Mouse (Mus musculus): Measurements from ENCODE around the gene Kif21b. TPM values are rescaled to one million over a fixed set of nuclear protein-coding genes. Genes with fewer than 3 reads are reported as not detected.

Kif21b gene
- polyA plus RNA-seq, 1 experiment from 2014 or later = 0.74 TPM

GRCm38 (mm10) chr1:136102551-136102950 lies 28.6 kb upstream of the Kif21b start:
- Histone ChIP-seq H3K27ac (no peak overlapping the region), H3K9me3 (replicated peaks; ENCODE audit: low read length) (no peaks in the 10 kb centered on the region), H3K27me3 (ENCODE audit: insufficient read depth, low read length) (no peaks in the 10 kb centered on the region), H3K9ac (ENCODE audit: low read depth, low read length) (no peak overlapping the region), H3K36me3 (ENCODE audit: insufficient read depth, low read length) (no peaks in the 10 kb centered on the region), H3K4me1 (replicated peaks; ENCODE audit: insufficient read depth, low read length) (0 out of 2 replicates have a peak, but pooled peaks cover 9% of the 10 kb centered on the region), H3K4me3 (replicated peaks; ENCODE audit: low read depth, low read length) (no peak overlapping the region), H3K4me2 (ENCODE audit: low read length) (no peak overlapping the region)
- no peak for DNase-seq (ENCODE audit: low spot score)
- 74% methylated on average over 3 of the region's 3 CpGs for WGBS
- no peak for TF ChIP-seq CTCF (IDR thresholded peaks at IDR 0.05; ENCODE audit: low read depth)
- ATAC-seq (replicated peaks; ENCODE audit: low FRiP score, low read depth) = no peak

DNA sequence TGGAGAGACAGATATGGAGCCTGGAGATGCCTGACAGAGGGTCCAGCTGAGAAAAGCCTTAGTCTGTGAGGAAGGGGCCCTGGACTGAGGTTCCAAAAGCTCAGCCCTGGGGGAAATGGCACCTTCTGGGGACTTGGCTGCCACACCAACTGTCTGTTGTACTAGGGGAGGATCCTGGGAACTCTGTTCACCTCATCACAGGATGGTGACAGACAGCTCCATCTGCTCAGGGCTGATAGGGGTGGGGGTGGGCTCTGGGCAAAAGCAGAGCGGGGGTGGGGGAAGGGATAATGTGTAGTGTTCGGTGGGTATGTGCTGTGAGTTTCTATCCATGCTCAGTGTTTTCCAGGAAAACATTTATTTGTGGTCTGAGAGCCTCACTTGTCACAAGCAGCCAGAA lies 28.2 kb upstream of the Kif21b start:
- no peak for TF ChIP-seq CTCF (IDR thresholded peaks at IDR 0.05; ENCODE audit: low read depth)
- Histone ChIP-seq H3K9me3 (replicated peaks; ENCODE audit: low read length) (no peaks in the 10 kb centered on the region), H3K27ac (no peak overlapping the region), H3K9ac (ENCODE audit: low read depth, low read length) (no peak overlapping the region), H3K4me1 (replicated peaks; ENCODE audit: insufficient read depth, low read length) (0 out of 2 replicates have a peak, but pooled peaks cover 9% of the 10 kb centered on the region), H3K36me3 (ENCODE audit: insufficient read depth, low read length) (no peaks in the 10 kb centered on the region), H3K27me3 (ENCODE audit: insufficient read depth, low read length) (no peaks in the 10 kb centered on the region), H3K4me3 (replicated peaks; ENCODE audit: low read depth, low read length) (no peak overlapping the region), H3K4me2 (ENCODE audit: low read length) (no peak overlapping the region)
- DNase-seq (ENCODE audit: low spot score) (no peak), ATAC-seq (replicated peaks; ENCODE audit: low FRiP score, low read depth) (no peak)
- 66% methylated on average over 2 of the region's 2 CpGs for WGBS

- H3K27ac ChIP-seq = no peak overlapping the region
- 0 out of 2 replicates have a peak, but pooled peaks cover 9% of the 10 kb centered on the region for H3K4me1 ChIP-seq (replicated peaks; ENCODE audit: insufficient read depth, low read length)
- no peak for TF ChIP-seq CTCF (IDR thresholded peaks at IDR 0.05; ENCODE audit: low read depth)
- no peak overlapping the region for H3K4me2 ChIP-seq (ENCODE audit: low read length)
- no peaks in the 10 kb centered on the region for H3K36me3 ChIP-seq (ENCODE audit: insufficient read depth, low read length)
- no peak overlapping the region for H3K9ac ChIP-seq (ENCODE audit: low read depth, low read length)
- WGBS = 87% methylated on average over 7 of the region's 7 CpGs
- H3K4me3 ChIP-seq (replicated peaks; ENCODE audit: low read depth, low read length) = no peak overlapping the region
- H3K27me3 ChIP-seq (ENCODE audit: insufficient read depth, low read length) = no peaks in the 10 kb centered on the region
- H3K9me3 ChIP-seq (replicated peaks; ENCODE audit: low read length) = no peaks in the 10 kb centered on the region
- ATAC-seq (replicated peaks; ENCODE audit: low FRiP score, low read depth) (no peak), DNase-seq (ENCODE audit: low spot score) (no peak)
Measured at GRCm38 (mm10) chr1:136103696-136104095, 27.5 kb upstream of the Kif21b start.

DNA sequence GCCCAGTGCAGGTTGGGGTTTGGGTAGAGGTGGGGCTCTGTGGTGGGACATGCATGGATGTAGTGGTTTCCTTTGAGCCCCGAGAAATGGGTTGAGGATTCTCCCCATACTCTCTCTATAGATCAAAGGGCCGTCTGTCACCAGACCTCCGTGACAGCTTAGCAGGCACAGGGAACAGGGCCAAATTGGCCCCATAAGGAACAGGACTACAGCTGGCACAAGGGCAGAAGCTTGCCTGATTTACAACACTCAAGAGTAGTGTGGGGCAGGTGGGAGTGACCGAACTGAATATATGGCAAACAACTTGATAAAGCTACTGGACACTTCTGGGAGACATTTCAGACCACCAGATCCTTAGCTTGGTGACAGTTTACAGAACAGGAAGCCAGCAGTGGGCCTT lies 26.4 kb upstream of the Kif21b start:
- WGBS = 26% methylated on average over 4 of the region's 4 CpGs
- TF ChIP-seq CTCF (IDR thresholded peaks at IDR 0.05; ENCODE audit: low read depth) = no peak
- H3K9me3 ChIP-seq (replicated peaks; ENCODE audit: low read length) = no peaks in the 10 kb centered on the region
- no peaks in the 10 kb centered on the region for H3K27me3 ChIP-seq (ENCODE audit: insufficient read depth, low read length)
- 0 out of 2 replicates have a peak, but pooled peaks cover 9% of the 10 kb centered on the region for H3K4me1 ChIP-seq (replicated peaks; ENCODE audit: insufficient read depth, low read length)
- no peak overlapping the region for H3K9ac ChIP-seq (ENCODE audit: low read depth, low read length)
- H3K4me2 ChIP-seq (ENCODE audit: low read length) = no peak overlapping the region
- DNase-seq (ENCODE audit: low spot score) (no peak), ATAC-seq (replicated peaks; ENCODE audit: low FRiP score, low read depth) (no peak)
- H3K27ac ChIP-seq = no peak overlapping the region
- no peak overlapping the region for H3K4me3 ChIP-seq (replicated peaks; ENCODE audit: low read depth, low read length)
- H3K36me3 ChIP-seq (ENCODE audit: insufficient read depth, low read length) = no peaks in the 10 kb centered on the region

GRCm38 (mm10) chr1:136109464-136109863 lies 21.7 kb upstream of the Kif21b start:
- Histone ChIP-seq H3K4me2 (ENCODE audit: low read length) (no peak overlapping the region), H3K27ac (no peak overlapping the region), H3K9me3 (replicated peaks; ENCODE audit: low read length) (no peaks in the 10 kb centered on the region), H3K4me1 (replicated peaks; ENCODE audit: insufficient read depth, low read length) (0 out of 2 replicates have a peak, but pooled peaks cover 9% of the 10 kb centered on the region), H3K27me3 (ENCODE audit: insufficient read depth, low read length) (no peaks in the 10 kb centered on the region), H3K4me3 (replicated peaks; ENCODE audit: low read depth, low read length) (no peak overlapping the region), H3K36me3 (ENCODE audit: insufficient read depth, low read length) (no peaks in the 10 kb centered on the region), H3K9ac (ENCODE audit: low read depth, low read length) (no peak overlapping the region)
- no peak for TF ChIP-seq CTCF (IDR thresholded peaks at IDR 0.05; ENCODE audit: low read depth)
- WGBS = 63% methylated on average over 2 of the region's 2 CpGs
- DNase-seq (ENCODE audit: low spot score) (no peak), ATAC-seq (replicated peaks; ENCODE audit: low FRiP score, low read depth) (no peak)

DNA sequence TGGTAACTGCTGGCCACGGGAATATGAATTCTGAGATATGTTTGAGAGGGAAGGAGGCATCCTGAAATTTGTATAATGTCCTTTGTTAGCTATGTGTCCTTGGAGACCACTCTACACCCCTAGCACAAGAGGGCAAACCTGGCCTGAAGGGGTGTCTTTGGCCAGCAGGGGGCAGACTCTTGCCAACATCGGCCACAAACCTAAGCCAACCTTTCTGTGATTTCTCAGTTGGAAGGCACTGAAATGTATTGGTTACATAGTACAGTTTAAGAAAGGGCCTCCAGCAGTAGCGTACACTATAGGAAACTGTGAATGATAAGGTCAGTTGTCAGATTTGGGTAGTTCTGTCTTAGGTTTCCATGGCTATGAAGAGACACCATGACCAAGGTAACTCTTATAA lies 15.0 kb upstream of the Kif21b start:
- TF ChIP-seq CTCF (IDR thresholded peaks at IDR 0.05; ENCODE audit: low read depth) = peak; percentile 92
- no peak for ATAC-seq (replicated peaks; ENCODE audit: low FRiP score, low read depth)
- DNase-seq (ENCODE audit: low spot score) = peak; percentile 75
- Histone ChIP-seq H3K27me3 (ENCODE audit: insufficient read depth, low read length) (no peaks in the 10 kb centered on the region), H3K36me3 (ENCODE audit: insufficient read depth, low read length) (no peaks in the 10 kb centered on the region), H3K27ac (no peak overlapping the region), H3K4me1 (replicated peaks; ENCODE audit: insufficient read depth, low read length) (no peaks in the 10 kb centered on the region), H3K4me2 (ENCODE audit: low read length) (no peak overlapping the region), H3K4me3 (replicated peaks; ENCODE audit: low read depth, low read length) (no peak overlapping the region), H3K9ac (ENCODE audit: low read depth, low read length) (no peak overlapping the region), H3K9me3 (replicated peaks; ENCODE audit: low read length) (no peaks in the 10 kb centered on the region)
- WGBS = 24% methylated on average over 3 of the region's 3 CpGs

- TF ChIP-seq CTCF (IDR thresholded peaks at IDR 0.05; ENCODE audit: low read depth) = no peak
- 84% methylated on average over 9 of the region's 9 CpGs for WGBS
Measured at GRCm38 (mm10) chr1:136117069-136117468, 14.1 kb upstream of the Kif21b start.

More at GRCm38 (mm10) chr1:136117069-136117468, 14.1 kb upstream of the Kif21b start:
- H3K4me2 ChIP-seq (ENCODE audit: low read length) = no peak overlapping the region
- no peaks in the 10 kb centered on the region for H3K27me3 ChIP-seq (ENCODE audit: insufficient read depth, low read length)
- DNase-seq (ENCODE audit: low spot score) = no peak
- ATAC-seq (replicated peaks; ENCODE audit: low FRiP score, low read depth) = no peak
- no peak overlapping the region for H3K4me3 ChIP-seq (replicated peaks; ENCODE audit: low read depth, low read length)
- H3K9me3 ChIP-seq (replicated peaks; ENCODE audit: low read length) = no peaks in the 10 kb centered on the region
- no peaks in the 10 kb centered on the region for H3K4me1 ChIP-seq (replicated peaks; ENCODE audit: insufficient read depth, low read length)
- H3K36me3 ChIP-seq (ENCODE audit: insufficient read depth, low read length) = no peaks in the 10 kb centered on the region
- no peak overlapping the region for H3K9ac ChIP-seq (ENCODE audit: low read depth, low read length)
- H3K27ac ChIP-seq = no peak overlapping the region

Data from kidney, postnatal 0 days (tissue).